Mouse (Mus musculus) naive thymus-derived CD4-positive, alpha-beta T cell, adult 5 months (primary cell): ENCODE measurements around the gene Stox1. TPM values are rescaled to one million over a fixed set of nuclear protein-coding genes. Genes with fewer than 3 reads are reported as not detected.

Experiments
- polyA plus RNA-seq: library from polyadenylated mRNA; unstranded; fragments of 100-300 nt; shearing (Covaris generic); gene quantifications from one replicate; pipeline ENCODE4 v1.2.1, GENCODE M21; 2017

The Stox1 gene
- polyA plus RNA-seq = 0.52 TPM

DNA sequence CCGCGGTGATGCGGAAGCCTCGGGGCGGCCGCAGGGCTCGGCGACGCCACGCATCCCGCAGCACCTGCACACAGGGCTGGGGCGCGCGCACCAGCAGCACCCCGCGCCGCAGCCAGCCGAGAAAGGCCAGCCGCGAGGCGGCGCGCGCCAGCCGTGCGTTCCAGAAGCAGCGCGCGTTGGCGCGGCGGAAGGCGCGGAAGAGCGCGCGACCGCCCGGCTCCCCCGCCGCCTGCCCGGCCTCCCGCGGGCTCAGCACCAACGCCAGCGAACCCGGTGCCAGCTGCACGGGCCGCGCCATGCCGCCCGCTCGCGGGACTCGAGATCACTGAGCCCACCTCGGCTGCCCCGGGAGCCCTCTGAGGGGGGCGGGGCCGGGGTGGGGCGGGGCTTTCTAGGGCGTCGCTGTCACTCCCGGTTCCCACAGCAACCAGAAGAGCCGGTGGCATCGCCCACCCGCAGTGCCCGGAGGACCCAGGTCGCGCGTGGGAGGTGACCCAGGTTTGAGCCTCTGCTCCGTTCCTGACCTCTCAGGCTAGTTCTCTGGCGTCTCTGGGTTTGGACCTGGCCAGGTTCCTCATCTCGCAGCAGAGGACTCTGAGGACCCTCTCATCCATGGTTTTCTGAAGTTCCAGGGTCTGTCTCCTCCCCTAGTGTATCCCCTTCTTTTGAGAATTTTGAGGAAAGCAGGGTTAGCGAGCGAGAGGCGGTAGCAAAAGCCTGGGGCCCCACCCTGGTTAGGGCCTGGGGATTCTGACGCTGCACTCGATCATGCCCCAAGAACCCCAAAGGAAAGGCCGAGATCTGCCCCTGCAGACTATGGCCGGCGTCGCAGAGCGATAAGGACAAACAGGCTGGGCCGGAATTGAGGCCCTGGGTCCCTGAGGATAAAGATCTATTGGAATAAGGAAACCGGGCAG lies at the start of gene Stox1:
Stox1 (minus strand) TSS at position 358 of the 917 bp plus-strand sequence.

DNA sequence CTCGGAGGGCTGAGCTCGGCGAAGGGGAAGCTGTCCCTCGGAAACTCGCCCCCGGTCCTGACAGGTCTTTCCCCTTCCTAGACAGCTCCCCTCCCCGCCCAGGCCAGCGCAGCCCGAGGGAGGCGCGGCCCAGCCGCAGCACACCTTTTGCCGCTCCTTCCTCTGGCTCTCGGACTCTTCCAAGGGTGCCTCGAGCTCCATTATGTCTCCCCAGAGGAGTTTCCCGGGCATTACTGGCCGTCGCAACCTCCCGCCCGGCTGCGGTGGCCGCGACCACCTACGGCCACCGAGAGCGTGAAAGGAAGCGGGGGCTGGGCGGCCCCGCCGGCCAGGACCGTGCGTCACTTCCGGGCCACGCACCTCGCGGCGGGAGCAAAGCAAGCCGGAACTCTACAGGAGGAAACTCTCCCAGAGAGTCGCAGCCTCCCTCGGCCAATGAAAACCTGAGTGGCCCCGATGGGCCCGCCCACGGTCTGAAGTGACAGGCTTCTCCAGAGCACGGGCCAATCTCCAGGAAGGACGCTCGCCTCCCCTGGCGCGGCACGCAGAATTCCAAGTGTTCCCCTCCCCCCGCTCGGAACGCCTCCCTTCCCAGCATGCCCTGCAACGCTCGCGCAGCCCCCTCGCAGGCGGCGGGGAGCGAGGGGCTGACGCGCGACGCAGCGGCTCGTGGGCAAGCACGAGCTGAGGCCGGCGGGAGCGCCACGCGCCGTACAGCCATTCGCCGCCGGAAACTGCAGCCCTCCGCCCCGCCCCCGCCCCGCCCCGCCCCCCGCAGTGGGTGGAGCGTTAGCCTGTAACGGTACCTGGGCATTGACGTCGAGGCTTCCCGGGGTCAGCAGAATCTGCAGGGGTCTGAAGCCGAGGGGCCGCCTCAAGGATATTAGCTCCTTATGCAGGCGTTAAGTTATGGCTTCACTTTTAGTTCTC lies 74.8 kb downstream of the Stox1 start, which contains the start of gene Ddx50:
Ddx50 (minus strand) TSS at position 338 of the 930 bp plus-strand sequence.

Other genes with a start within 250 kb of the Stox1 start
- 55.5 TPM for gene Vps26a, start 239.3 kb downstream of the Stox1 start, polyA plus RNA-seq
- gene Srgn, start 198.7 kb downstream of the Stox1 start, polyA plus RNA-seq = 1,308 TPM
- gene Kif1bp, start 147.7 kb downstream of the Stox1 start, polyA plus RNA-seq = 28.4 TPM
- gene Ddx21, start 123.8 kb downstream of the Stox1 start, polyA plus RNA-seq = 62.1 TPM
- 186 TPM for gene Ddx50, start 74.9 kb downstream of the Stox1 start, polyA plus RNA-seq
- 150 TPM for gene Ccar1, start 66.2 kb upstream of the Stox1 start, polyA plus RNA-seq
- gene Tet1, start 182.9 kb upstream of the Stox1 start, polyA plus RNA-seq = 12.8 TPM
- gene Slc25a16, start 194.5 kb upstream of the Stox1 start, polyA plus RNA-seq = 10.3 TPM
- 0.52 TPM for gene Dna2, start 220.9 kb upstream of the Stox1 start, polyA plus RNA-seq